Mouse (Mus musculus) kidney, adult 2 months (tissue): ENCODE data around the gene Exo5.

Experiments
- CTCF ChIP-seq: fragments of 200-500 bp; conservative IDR thresholded peaks from 2 replicates; pipeline ENCODE4 v1.5.1; 2011; ENCODE audit warnings: low read depth, mild to moderate bottlenecking, control low read depth, low read length, moderate library complexity, mixed read lengths; ENCODE audit not compliant: insufficient read depth, insufficient read length
- POLR2A ChIP-seq: fragments of 200-500 bp; IDR thresholded peaks from one replicate; pipeline ENCODE4 v1.6.1; 2011; ENCODE audit warnings: low read depth, low read length, control low read depth

DNA sequence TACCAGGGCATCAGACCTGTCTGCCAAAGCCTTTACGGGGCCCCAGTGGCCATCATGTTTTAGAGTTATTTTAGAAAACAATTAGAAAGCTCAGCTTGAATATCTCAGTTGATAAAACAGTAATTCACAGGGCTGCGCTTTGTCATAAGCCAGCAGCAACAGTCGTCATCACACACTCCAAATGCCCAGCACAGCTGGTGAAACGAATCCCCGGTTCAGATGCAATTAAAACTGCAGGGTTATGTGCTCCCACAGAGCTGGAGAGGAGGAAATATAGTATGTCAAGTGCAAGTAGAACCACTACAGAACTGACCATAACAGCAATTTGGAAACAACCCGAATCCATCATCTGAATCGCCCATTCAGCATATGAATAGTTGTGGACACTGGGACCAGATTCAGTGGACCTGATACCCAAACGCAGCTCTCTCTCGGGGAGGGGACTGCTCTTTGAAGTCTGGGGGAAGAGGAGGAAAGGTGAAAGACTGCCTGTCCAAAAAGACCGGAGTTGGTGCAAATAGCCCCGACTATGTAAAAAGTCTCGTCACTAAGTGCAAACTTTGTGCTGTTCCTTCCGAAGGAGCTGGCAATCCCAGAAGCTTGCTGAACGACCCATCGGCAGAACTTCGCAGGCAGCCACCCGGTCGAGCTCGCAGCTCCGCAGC lies 26.1 kb upstream of the Exo5 start:
- TF ChIP-seq POLR2A (no peak), CTCF (no peak)
